Mouse (Mus musculus) MEL-GATA-1-ER (cell line): Measurements from ENCODE around the gene Sag.

Source experiments
- DNase-seq: peaks from one replicate; pipeline ENCODE4 v3.0.0-alpha.2; 2012; ENCODE audit warnings: low read depth; ENCODE audit errors: extremely low read depth

The Sag gene

DNA sequence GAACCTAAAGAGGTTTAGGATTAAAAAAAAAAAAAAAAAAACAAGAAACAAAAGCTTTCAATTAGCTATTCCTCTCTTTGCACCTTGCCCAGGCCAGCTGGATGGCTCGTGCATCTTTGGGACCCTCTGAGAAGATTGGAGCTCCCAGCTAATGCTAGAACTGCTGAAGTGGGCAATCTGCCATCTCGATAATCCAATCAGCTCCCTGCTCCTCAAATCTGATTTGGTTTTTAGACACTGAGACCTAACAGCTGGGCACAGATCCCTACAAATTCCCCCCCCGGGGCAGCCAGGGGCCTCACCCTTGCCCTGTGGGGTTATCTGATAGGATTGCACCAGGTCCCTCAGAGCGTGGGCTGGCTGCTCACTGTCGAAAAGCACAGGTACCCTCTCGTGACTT lies at the start of gene Sag:
TSS of gene Sag (plus strand) at position 105 of the 400 bp plus-strand sequence.
- no peak for DNase-seq

DNA sequence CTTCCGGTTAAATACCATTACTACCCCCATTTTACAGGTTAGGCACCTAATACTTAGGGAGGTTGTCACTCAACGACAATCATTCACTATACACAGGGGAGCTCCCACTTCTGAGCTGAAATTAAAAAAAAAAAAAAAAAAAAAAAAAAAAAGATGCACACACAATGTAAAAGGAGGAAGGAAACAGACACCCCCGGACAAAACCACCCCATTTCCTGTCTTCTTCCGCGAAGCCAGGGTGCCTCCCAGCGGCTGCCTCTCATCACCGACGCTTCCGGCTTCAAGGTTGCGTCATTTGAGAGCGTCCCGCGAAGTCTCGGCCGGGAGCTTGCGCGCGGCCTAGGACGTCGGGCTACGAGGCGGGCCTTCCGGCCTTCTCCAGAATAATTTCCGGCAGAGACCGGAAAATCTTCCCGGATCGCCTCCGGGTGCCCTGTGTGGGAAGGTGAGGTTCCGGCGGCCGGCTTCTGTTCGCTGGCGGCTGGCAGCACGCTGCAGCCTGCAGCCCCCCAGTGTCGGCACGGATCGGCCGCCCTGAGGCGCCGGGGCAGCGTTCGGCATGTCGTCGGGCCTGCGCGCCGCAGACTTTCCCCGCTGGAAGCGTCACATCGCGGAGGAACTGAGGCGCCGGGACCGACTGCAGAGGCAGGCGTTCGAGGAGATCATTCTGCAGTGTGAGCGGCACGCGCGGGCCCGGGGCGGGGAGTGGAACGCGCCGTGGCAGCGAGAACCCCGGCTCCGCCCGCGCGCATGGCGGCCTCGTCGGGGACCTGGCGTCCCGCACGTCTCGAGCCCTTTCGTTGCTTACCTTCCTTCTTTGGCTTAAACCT lies 47.6 kb upstream of the Sag start, which contains the start of gene Atg16l1:
TSS of gene Atg16l1 (plus strand) at position 230 of the 830 bp plus-strand sequence.
- peak; percentile 93 for DNase-seq

DNA sequence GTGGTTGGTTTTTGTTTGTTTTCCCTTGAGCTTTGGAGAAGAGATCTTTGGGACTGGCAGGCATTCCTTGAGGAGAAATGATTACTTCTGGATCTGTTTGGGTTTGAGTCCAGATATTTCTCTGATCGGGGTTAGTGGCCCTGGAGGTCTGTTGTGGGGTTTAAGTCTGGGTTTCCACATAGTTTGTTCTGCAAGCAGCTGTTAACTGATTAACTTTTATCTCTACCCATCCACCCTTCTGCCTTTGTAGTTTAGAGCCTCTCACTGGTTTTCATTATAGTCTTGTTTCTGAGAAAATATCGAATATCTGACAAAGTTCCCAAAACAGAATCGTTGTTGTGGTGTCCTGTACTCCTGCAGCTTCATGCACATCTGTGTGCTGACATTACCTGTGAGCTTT lies 39.7 kb upstream of the Sag start:
- no peak for DNase-seq

DNA sequence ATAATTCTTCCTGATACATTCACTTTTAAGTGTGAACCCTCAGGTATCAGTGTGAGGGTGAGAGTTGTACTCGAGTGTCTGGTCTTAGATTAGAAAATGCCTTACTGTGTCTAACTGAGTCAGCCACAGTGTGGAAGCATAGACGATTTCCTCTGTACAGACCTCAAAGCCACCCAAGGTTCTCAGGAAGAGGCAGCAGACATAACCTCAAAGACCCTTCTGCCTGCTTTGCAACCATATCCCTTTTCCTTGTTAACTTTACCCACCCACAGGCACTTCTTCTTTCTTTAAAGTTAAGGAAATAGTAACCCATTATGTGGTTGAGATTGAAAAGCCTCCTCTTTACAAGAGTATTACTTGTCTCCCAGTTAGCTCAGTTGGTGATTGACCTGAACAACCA lies 37.7 kb upstream of the Sag start:
- no peak for DNase-seq

DNA sequence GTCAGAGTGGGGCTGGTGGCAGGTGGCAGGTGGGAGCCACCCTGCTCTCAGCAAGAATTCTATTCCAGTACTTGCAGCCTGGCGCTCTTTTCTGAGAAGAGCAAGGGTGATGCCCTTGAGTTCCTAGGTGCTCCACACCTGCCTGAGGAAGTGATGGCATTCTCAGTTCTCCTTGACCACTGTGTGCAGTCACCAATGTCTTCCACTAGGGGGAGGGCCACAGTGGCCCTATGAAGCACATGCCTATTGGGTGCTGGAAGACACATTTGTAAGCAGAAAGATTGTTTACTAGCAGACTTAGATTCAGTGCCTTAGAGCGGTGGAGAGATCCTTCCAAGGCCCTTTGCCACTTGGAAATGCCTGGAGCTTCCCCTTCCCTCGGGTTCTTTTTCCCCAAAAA lies 37.2 kb upstream of the Sag start:
- DNase-seq = no peak

DNA sequence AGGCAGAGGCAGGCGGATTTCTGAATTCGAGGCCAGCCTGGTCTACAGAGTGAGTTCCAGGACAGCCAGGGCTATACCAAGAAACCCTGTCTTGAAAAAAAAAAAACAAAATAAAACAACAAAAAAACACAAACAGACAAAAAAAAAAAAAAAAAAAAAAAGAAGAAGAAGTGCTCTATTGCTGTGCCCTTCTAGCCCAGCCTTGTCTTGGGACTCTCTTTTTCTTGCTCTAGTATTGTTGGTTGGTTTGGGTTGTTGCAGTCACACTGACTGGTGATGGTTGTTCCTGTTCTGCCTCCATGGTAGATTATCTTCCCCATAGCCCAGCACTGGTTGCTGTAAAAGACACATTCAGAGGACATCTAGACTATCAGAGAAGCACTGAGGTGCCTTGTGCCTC lies 34.2 kb upstream of the Sag start:
- DNase-seq = peak; percentile 47

DNA sequence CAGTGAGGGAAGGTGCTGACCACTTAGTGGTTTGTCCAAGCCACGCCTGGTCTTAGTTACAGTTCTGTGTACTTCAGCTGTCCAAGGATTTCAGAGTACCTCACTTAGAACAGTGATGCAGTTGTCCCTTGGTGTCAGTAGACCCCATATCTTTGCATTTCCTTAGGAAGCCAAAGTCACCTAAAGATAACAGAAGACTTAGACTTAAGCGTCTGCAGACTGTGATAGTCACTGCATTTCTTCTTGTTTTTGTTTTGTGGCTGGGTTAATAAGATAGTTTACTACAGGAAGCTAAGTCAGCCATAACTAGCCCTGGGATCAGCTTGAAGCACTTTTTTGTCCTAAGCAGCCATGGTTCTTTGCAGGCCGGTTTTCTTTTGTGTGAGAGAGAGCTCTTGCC lies 33.0 kb upstream of the Sag start:
- DNase-seq = peak; percentile 90

DNA sequence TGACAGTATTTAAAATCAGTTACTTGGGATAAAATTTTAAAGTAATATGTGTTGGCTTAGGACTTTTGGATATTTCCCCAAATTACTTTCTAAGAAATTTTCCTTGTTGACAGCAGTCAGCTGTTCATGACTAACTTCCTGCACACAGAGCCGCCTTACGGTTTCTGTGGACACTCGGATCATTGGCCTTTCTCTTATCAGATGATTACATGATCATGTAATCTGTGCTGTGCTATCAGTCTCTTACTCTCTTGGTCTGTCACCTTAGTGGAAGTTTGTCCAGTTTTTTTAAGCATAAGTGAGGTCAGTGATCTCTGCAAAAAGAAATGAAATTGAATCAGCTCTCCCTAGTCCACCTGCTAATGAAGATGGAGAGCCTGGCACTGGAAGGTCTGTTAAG lies 31.8 kb upstream of the Sag start:
- DNase-seq = no peak

DNA sequence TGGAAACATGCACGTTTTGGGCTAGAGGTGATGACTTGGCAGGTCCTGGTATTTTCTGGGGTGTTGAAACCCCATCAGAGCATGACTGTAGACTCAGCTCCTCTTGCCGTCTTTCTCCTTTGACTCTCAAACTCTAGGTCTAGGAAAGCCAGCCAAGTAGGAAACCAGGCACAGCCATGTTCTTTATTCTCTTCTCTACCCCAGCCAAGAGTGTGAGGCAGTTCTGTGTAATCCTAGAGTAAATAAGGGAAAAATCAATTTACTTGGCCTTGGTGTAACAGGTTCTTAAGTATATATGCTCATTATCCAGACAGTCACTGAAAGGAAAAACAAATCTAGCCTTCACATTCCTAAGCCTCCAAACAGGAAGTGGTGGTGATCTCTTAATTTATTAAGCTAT lies 30.1 kb upstream of the Sag start:
- no peak for DNase-seq

DNA sequence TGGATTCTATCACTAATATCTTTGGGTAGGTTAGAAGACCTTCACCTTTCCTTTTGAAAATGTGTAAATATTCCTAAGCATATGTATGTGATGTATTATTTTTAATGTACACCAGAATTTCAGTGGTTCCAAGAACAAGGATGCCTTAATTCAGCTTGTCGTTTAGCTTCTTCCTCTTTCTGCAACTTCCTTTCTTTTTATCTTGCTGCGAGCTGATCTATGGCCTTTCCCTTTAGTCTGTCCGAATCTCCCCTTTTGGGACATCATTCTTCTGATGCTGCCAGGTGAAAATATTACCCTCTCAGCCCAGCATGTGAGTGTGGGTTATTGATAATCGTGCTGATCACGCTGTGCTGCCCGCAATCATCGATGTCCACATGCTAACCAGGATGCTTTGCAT lies 28.6 kb upstream of the Sag start:
- peak; percentile 48 for DNase-seq

DNA sequence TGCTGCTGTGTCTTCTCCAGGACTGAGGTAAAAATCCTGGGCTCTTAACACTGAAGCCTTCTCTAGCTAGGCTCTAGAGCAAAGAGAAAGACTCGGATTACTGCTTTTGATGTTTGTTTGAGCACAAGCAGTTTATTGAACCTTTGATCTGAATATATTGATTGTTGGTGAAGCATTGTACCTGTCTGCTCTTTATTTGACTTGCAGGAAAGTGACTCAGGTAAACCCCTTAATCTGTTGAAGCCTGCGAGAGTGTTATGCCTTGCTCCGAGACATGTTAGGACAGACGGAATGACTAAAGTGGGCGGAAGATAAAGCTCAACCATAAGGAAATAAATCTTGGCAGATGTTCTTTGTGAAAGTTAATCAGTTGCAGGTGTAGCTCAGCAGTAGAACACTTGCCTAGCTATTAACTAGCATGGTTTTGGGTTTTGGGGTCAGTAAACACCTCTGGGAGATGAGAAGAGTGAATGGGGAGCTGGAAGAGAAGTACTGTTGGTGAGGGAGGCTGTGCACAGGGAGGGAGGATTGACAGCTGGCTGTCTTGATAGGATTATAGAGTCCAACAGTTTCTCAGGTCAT lies 24.2 kb upstream of the Sag start:
- DNase-seq = no peak

DNA sequence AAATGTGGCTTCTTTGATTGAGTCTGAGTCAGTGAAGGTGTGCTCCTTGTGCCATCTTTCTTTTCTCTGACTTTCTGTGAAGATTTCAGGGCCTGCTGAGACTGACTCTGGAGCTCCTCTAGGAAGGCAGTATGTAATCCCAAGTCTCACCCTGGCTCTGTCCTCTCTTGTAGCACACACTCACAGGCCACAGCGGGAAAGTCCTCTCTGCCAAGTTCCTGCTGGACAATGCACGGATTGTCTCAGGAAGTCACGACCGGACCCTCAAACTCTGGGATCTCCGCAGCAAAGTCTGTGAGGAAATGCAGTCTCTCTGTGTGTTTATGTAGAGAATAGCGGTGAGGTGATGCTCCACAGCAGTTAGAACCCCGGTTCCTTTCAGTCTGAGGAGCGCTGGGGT lies 17.8 kb upstream of the Sag start:
- no peak for DNase-seq

DNA sequence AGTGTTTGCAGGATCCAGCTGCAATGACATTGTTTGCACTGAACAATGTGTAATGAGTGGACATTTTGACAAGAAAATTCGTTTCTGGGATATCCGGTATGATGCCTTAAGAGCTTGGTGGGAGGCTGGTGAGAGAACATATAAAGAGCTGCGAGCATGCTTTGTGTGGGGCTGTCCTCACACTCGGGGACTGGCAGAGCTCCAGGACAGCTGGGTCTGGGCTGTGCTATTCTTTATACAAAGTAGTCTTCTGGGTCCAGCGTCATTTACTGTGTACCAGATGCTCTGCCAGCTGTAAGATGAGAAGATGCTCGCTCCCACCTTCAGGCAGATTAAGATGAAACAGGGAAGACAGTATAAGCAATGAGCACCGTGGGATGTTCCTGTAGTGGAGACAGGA lies 17.2 kb upstream of the Sag start:
- no peak for DNase-seq

DNA sequence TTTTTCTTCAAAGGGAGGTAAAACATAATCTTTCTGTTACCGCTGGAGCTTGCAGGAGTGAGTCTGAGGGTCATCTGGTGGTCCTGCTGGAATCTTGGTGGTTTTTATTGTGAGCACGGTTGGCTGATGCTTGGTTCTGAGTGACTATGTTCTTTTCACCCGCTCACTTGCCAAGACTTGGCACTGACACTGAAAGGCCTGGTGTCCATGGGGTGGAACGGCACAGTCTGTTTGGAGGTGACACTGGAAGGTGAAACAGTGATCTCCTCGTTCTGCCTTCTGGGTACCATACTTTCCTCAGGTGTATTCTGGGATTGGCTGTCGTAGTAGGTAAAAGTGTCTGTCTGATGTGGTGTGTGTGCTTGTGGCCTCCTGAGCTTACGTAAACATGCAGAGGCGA lies 13.8 kb upstream of the Sag start:
- DNase-seq = no peak

DNA sequence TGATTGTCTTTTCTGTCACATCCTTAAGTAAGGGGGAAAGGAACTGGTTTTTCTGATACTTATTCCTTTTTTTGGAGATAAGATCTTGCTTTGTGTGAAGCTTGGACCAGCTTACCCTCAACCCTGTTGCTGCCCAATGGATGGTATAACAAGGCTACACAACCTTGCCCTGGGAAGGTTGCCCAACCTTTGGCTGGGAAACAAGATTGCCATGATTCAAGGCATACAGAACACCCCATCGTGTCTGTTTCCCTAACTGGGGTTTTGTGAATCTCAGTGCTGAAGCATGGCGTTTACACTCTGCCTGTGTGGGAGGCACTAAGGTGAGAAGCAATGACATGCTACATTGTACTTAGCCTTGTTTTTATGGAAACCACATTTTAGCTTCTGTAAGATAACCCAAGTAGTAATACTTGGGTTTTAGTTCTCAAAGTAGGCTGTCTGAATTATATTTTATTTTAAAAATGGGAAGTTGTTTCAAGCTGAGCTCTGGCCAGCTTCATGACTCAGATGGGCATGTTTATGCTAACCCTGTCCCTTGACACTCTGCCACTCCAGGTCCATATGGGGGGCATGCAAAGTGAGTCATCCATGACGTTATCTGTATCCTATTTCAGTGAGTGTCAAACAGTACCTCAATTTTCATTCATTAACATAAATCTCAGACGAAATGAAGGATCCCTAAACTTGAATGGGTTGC lies 10.9 kb upstream of the Sag start:
- DNase-seq = no peak

DNA sequence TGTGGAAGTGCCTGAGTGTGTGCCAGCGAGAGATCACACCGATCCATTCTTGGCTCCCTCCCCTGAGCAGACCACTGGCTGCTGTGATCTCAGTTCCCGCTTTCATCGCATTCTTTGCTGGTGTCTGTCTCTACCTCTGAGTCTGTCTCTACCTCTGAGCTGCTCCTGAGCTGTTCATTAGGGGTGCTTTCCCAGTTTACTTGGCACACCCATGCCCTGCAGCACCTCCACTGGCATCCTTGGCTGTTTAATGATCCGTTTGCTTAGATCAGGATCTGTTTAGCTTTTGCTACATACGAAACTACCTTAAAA lies 10.4 kb upstream of the Sag start:
- no peak for DNase-seq

DNA sequence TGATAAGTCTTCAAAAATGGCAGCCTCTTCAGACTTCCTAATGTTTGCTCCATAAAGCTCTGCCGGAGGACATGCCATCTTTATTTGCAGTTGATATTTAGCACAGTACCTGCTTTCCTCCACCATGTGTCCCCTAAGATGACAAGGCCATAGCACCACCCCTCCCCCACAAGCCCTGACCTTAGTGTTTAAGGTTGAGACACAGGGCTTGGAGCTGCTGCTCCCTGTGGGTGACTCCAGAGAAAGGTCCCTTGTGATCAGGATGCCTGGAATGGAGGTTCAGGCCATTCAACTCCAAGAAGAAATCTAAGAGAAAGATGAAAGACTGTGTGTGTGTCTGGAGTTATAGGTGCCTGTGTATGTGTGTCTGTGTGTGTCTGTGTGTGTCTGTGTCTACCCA lies 5.8 kb upstream of the Sag start:
- DNase-seq = no peak

DNA sequence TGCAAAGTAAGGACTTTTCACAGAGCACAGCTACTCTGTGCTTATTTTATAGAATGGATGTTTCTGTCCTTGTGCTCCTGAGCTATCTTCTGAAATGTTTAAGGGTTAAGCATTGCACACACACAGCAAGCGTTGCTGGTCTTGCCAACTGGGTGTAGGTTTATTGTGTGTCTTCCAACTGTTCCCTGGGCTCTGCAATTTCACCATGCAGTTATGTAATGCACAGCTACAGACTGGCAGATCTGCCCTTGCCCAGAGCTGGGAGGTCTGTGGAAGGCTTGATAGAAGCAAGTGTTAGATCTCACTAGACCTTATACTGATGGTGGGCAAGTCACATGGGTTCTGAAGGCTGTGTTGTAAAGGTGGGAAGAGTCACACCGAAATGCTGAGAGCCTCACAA lies 5.2 kb upstream of the Sag start:
- DNase-seq = no peak

DNA sequence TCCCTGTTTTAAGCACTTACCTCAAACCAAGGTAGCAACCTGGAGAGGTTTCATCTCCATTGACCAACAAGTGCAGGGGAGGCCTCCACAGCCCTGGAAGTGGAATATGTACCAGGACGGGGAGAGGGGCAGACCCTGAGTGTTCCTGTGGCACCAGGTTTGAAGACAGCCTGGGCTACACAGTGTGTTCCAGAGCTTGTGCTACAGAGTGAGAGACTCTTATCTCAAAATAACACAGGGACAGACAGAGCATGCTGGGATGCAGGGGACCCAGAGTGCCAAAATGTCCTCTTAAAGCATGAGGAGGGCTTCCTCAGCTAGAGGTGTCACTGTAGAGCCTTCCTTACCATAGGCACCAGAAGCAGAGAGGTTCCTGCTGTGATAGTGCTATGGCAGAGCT lies 4.3 kb downstream of the Sag start:
- DNase-seq = no peak

DNA sequence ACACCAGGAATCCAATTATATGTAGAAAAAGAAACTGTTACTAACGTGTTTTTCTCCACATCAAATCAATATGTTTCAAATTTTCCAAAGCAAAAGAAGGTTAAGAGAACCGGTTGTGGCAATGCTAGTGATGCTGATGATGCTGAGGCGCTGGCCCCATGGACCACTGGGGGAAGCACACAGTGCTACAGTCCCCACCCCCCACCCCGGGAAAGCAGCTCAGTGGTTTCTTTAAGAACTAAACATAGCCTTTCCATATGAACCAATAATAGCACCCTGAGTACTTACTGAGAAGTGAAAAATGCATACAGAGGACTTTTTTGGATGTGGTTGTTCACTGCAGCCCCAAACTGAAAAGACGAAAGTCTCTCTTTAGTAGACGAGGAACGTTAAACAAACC lies 7.9 kb downstream of the Sag start:
- DNase-seq = no peak

DNA sequence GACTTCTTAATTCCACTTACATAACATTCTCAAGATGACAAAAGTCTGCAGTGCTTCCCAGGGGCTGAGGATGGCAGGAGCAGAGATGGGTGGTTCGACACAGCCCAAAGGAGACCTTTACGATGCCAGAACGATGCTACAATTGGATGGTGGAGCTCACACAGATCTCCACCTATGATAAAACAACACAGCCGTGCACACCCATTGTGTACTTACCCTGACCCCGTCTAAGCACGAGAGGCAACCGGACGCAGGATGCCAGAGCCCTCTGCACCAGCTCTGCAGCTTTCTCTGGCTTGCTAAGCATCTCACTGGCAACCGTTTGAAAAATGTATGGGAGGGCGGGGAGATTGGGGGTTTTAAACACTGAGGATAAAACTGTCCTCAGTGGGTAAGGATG lies 8.6 kb downstream of the Sag start:
- DNase-seq = no peak

DNA sequence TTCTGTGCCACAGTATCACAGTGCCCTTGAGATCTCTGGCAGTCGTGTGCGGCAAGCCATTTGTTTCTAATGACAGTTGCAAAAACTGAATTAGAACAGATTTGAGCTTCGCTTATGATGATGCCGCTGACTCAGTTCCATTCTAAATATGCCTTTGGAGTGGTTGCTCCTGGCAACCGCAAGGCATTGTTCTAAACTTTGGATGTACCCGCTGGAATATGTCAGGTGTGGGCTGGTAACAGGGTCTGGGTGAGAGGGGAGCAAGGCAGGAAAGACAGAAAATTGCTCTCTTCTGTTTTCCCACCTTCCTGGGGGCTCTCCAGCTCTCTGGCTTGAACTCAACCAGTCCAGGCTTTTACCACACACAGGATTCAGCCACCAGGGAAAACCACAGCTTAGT lies 9.7 kb downstream of the Sag start:
- no peak for DNase-seq

DNA sequence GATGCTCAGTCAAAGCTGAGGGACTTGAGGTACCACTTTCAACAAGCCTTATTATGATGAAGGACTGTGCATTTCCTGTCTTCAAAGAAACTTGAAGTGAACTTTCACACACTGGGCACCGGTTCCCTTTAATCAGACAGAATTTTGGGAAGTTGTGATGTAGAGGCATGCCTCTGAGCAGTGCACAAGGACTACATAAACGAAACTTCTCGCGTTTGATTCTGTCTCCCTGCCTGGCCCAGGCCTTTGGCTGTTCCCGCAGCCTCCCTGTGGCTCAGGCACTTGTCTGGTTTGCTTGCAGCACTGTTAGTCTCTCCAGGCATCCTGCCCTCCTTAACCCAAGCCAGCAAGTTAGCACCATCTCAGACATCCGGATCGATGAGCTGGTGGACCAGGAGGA lies 10.2 kb downstream of the Sag start:
- DNase-seq = no peak
